Mouse (Mus musculus) liver, adult 2 months (tissue): ENCODE measurements at regions not wholly inside any gene's neighbourhood (a gene's known extent, or its start where the extent isn't known, plus 50 kb on each side); places are given as distances from the start of the nearest gene placed in this dataset.

ENCODE experiments used
- CTCF ChIP-seq: fragments of 200-500 bp; IDR thresholded peaks from 2 replicates; pipeline ENCODE4 v1.5.1; 2011; ENCODE audit warnings: low read depth, low read length, control low read depth
- POLR2A ChIP-seq: fragments of 200-500 bp; IDR thresholded peaks from 2 replicates; pipeline ENCODE4 v1.6.1; 2011; ENCODE audit warnings: low read length, control low read depth; ENCODE audit not compliant: insufficient read depth; ENCODE audit errors: extremely low read depth

- TF ChIP-seq CTCF (no peak), POLR2A (no peak)
Measured at GRCm38 (mm10) chr5:144684184-144684583, 77.4 kb downstream of the Tmem130 start.
